Mouse (Mus musculus) small intestine, adult 2 months (tissue): Measurements from ENCODE around the gene Nynrin. TPM values are rescaled to one million over a fixed set of nuclear protein-coding genes. Genes with fewer than 3 reads are reported as not detected.

ENCODE experiments used
- H3K27ac ChIP-seq: fragments of 200-500 bp; 2 replicates; pipeline ENCODE4 v1.5.1; 2012; ENCODE audit warnings: low read depth, low read length, control low read depth, inconsistent platforms; ENCODE audit not compliant: insufficient read depth
- H3K27me3 ChIP-seq: fragments of 200-500 bp; 2 replicates; pipeline ENCODE4 v1.6.1; 2012; ENCODE audit warnings: mild to moderate bottlenecking, moderate library complexity, low read length, inconsistent platforms; ENCODE audit not compliant: control insufficient read depth, insufficient read depth
- H3K36me3 ChIP-seq: fragments of 200-500 bp; 2 replicates; pipeline ENCODE4 v1.6.1; 2012; ENCODE audit warnings: mild to moderate bottlenecking, low read length, control low read depth, inconsistent platforms; ENCODE audit not compliant: control insufficient read depth, insufficient read depth
- H3K4me1 ChIP-seq: fragments of 200-500 bp; 2 replicates; pipeline ENCODE4 v1.6.1; 2012; ENCODE audit warnings: low read length, inconsistent platforms, mixed read lengths; ENCODE audit not compliant: control insufficient read depth, insufficient read depth, insufficient read length
- H3K4me3 ChIP-seq: fragments of 200-500 bp; 2 replicates; pipeline ENCODE4 v1.5.1; 2012; ENCODE audit warnings: low read depth, mild to moderate bottlenecking, control low read depth, inconsistent platforms, low read length, moderate library complexity
- CTCF ChIP-seq: fragments of 200-500 bp; IDR thresholded peaks from 2 replicates; pipeline ENCODE4 v1.5.1; 2012; ENCODE audit warnings: low read depth, mild to moderate bottlenecking, control low read depth, inconsistent platforms, low read length, moderate library complexity, mixed read lengths; ENCODE audit not compliant: insufficient replicate concordance, insufficient read length; ENCODE audit errors: extremely low read depth
- POLR2A ChIP-seq: fragments of 200-500 bp; IDR thresholded peaks from 2 replicates; pipeline ENCODE4 v1.6.1; 2012; ENCODE audit warnings: low read depth, mild to moderate bottlenecking, control low read depth, inconsistent platforms, low read length, moderate library complexity
- WGBS: fragments of 180-500 bp; shearing (Covaris S2); methylation state at CpG from one replicate; pipeline ENCODE4 v1.1.7; 2018; 5-methylcytosine and 5-hydroxymethylcytosine counted together
- polyA plus RNA-seq: library from polyadenylated mRNA; depleted of rRNA; stranded (reverse); fragments of >200 nt; gene quantifications from 2 replicates; pipeline ENCODE4 v1.2.3, GENCODE M21; 2012

The Nynrin gene
- polyA plus RNA-seq, 1 experiment: 1.8 TPM

- Histone ChIP-seq H3K4me1 (peaks cover 1% of the 10 kb centered on the region; the same call in 1 of the 2 replicates), H3K36me3 (no peaks in the 10 kb centered on the region)
Observed at GRCm38 (mm10) chr14:55872039-55872438, 18.2 kb downstream of the Nynrin start.

GRCm38 (mm10) chr14:55872551-55872950 lies 18.7 kb downstream of the Nynrin start:
- Histone ChIP-seq H3K36me3 (no peaks in the 10 kb centered on the region), H3K4me3 (no peak overlapping the region), H3K27ac (no peak overlapping the region), H3K4me1 (peaks cover 1% of the 10 kb centered on the region; the same call in 1 of the 2 replicates), H3K27me3 (no peaks in the 10 kb centered on the region)
- WGBS: 84% methylated on average over 17 of the region's 17 CpGs
- no peak for TF ChIP-seq POLR2A
- TF ChIP-seq CTCF: no peak

More at GRCm38 (mm10) chr14:55872039-55872438, 18.2 kb downstream of the Nynrin start:
- Histone ChIP-seq H3K4me3 (no peak overlapping the region), H3K27me3 (no peaks in the 10 kb centered on the region), H3K27ac (no peak overlapping the region)
- 83% methylated on average over 12 of the region's 12 CpGs for WGBS
- TF ChIP-seq POLR2A (no peak), CTCF (no peak)

- Histone ChIP-seq H3K27ac (no peak overlapping the region), H3K36me3 (no peaks in the 10 kb centered on the region), H3K4me3 (no peak overlapping the region), H3K4me1 (peaks cover 1% of the 10 kb centered on the region; the same call in 1 of the 2 replicates), H3K27me3 (no peaks in the 10 kb centered on the region)
- 79% methylated on average over 8 of the region's 8 CpGs for WGBS
- TF ChIP-seq POLR2A (no peak), CTCF (no peak)
Observed at GRCm38 (mm10) chr14:55873242-55873713, 19.5 kb downstream of the Nynrin start.

DNA sequence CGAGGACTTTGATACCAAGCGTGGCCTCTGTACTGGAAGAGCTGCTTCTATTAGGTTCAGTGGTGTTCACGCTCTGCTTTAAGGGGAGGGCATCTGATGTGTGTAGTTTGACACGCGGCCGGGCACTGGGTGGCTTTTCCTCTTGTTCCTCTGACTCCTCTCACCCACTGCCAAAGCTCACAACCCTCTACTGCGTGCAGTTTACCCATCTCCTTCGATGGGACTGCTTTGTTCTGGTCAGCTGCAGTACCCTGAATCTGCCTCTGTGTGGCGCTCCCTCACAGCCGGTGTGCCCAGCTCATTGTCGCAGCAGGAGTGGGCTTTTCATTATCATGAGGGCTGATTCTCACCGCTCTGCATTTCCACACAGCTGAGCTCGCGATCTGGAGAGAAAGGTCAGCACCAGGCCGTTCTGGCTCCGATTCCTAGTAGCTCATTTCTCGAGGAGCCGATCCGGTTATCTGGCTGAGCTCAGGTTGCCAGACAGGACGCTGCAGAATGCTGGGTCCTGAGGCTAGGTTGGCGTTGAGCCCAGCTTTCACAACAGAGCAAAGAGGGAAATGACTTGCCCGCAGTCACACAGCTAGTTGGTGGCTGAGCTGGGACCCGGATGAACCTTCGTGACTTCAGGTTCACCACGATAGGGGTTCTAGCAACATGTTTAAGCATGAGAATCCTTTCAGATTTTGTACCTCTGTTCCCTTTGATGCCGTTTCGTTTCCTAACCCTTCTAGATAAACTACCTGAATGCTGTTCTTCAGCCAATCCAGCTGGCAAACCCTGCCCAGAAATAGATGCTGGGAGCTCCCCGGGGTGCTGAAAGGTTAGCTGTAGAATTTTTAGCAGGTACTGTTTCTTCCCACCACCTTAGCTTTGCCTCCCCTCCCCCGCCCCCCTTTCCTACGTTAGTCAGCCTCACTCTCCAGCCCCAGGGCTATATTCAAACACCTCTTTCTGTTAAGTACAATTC lies 20.2 kb downstream of the Nynrin start:
- no peaks in the 10 kb centered on the region for H3K36me3 ChIP-seq
- H3K27me3 ChIP-seq: no peaks in the 10 kb centered on the region
- H3K4me1 ChIP-seq: peaks cover 1% of the 10 kb centered on the region; the same call in 1 of the 2 replicates
- H3K4me3 ChIP-seq: peak overlapping the region; percentile 52
- 8% methylated on average over 30 of the region's 30 CpGs for WGBS
- peak; percentile 88; the same call in 1 of the 2 replicates for TF ChIP-seq CTCF
- no peak for TF ChIP-seq POLR2A
- H3K27ac ChIP-seq: no peak overlapping the region

DNA sequence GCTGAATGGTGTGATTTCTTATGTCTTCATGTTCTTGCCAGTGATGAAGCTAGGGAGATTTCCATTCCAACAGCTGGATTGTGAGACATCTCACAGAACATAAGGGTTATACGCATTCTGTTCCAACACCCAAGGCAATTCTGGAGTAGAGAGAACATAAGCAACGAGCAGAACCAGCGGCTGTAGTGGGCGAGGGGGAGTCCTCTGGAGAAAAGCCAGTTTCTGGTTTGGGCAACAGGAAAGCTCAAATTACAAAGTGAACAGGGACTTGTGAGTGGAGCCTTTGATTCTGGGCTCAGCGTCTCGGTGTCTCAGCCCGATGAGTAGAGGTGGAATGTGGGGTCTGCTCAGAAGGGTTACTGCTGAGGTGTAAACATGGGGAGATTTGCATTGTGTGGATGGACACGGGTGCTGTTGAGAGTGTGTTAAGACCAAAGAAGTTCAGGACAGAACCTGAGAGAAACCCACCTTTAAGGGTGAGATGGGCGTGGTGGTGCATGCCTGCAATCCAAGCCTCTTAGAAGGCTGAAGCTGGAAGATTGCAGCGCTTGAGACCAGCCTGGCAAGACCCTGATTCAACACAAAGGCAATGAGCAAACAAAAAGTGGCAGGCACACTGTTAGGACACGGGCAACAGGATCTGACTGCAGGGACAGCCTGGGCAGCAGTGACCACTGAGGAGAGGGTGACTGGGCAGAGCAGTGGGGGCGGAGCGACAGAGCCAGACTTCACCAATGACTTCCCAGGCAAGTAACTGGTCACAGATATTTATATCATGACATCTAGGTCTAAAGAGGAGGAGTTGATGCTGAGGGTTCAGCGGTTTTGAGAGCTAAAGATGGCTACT lies 23.9 kb downstream of the Nynrin start:
- WGBS: 24% methylated on average over 14 of the region's 14 CpGs
- H3K27me3 ChIP-seq: no peaks in the 10 kb centered on the region
- TF ChIP-seq CTCF: no peak
- TF ChIP-seq POLR2A: no peak
- no peak overlapping the region for H3K27ac ChIP-seq
- no peaks in the 10 kb centered on the region for H3K36me3 ChIP-seq
- no peak overlapping the region for H3K4me3 ChIP-seq
- peaks cover 16% of the 10 kb centered on the region for H3K4me1 ChIP-seq

GRCm38 (mm10) chr14:55878316-55878940 lies 24.6 kb downstream of the Nynrin start:
- no peak for TF ChIP-seq POLR2A
- no peak for TF ChIP-seq CTCF
- Histone ChIP-seq H3K4me3 (no peak overlapping the region), H3K27ac (no peak overlapping the region), H3K36me3 (no peaks in the 10 kb centered on the region), H3K27me3 (no peaks in the 10 kb centered on the region), H3K4me1 (peaks cover 23% of the 10 kb centered on the region)
- WGBS: 34% methylated on average over 7 of the region's 7 CpGs
